ENCODE assay signal across 1 mouse cellular context in the genomic region with DNA sequence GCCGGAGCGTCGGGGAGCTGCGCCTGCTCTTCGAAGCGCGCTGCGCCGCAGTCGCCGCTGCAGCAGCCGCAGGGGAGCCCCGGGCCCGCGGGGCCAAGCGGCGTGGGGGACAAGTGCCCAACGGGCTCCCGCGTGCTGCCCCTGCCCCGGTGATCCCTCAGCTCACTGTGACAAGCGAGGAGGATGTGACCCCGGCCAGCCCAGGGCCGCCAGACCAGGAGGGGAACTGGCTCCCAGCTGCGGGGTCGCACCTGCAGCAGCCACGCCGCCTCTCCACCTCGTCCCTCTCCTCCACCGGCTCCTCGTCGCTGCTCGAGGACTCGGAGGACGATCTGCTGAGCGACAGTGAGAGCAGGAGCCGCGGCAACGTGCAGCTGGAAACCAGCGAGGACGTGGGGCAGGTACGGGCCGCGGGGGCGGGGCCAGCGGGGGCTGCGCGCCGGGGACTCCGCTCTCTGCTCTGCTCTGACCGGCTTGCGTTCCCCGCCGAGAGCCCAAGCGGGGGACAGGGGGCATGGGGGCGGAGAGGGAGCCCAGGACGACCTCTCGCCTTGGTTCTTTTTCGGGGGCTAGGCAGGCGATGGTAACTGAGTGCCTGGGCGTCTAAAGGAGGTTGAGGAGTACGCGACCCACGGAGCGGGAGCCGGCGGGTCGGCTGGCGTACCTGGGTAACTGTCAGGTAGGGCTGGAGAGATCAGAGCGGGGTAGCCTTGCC.
TF ChIP-seq lines count a peak whose summit lies in the region.

No protein-coding gene starts in this region.

TF ChIP-seq in ES-E14, 5 proteins besides CTCF, POLR2A, EP300 and RAD21:
- TF ChIP-seq MAFK (IDR thresholded peaks at IDR 0.05; ENCODE audit: insufficient read depth, low read depth, low read length) (no peak), CHD2 (IDR thresholded peaks at IDR 0.05; ENCODE audit: low read depth, low read length) (no peak)
TF ChIP-seq in ES-E14: peak in this region for 0.
